15 mouse cellular contexts compared by ENCODE assay signal in genomic region chr6:91302337-91302736, GRCm38 (mm10).
DNase-seq lines count a peak whose midpoint lies in the region; ATAC-seq and TF ChIP-seq lines count a peak whose summit lies in the region.
"Had no signal": no experiment of that assay in that cellular context is flagged by ENCODE, and none has a peak within 500 bp of the region (broad histone marks: within the 10 kb centered on the region; RNA-seq: fewer than 3 reads in every experiment).

No protein-coding gene starts in this region.

- TF ChIP-seq CTCF in liver, postnatal 0 days (IDR thresholded peaks at IDR 0.05; ENCODE audit: low read depth): no peak

- no peak overlapping the region for H3K4me2 ChIP-seq in midbrain, embryonic 12.5 days (replicated peaks)
- no peak overlapping the region for H3K4me2 ChIP-seq in neural tube, embryonic 14.5 days (ENCODE audit: low read depth, low read length)
- H3K4me2 ChIP-seq in liver, postnatal 0 days (ENCODE audit: low read depth, low read length): no peak overlapping the region
- H3K4me2 ChIP-seq: intestine, embryonic 15.5 days; lung, embryonic 15.5 days had no signal

- peak; percentile 1 for DNase-seq in cerebellum, adult 11-12 months
- no peak for DNase-seq in cerebellum, adult 9-10 months
- DNase-seq in hindbrain, embryonic 10.5 days (ENCODE audit: low spot score): no peak
- no peak for DNase-seq in layer of hippocampus, postnatal 14 days (ENCODE audit: low spot score in 2 of 2)
- DNase-seq in spleen, postnatal 4 days (ENCODE audit: low spot score in 2 of 2): no peak
- no peak for DNase-seq in liver, postnatal 0 days
- DNase-seq: gastrocnemius, adult 2 months; heart, postnatal 10 days; kidney, postnatal 14 days; liver had no signal

- 77% methylated on average over 3 of the region's 3 CpGs for WGBS in hindbrain, embryonic 10.5 days
- WGBS in midbrain, embryonic 12.5 days: 75% methylated on average over 3 of the region's 3 CpGs
- WGBS in neural tube, embryonic 14.5 days: 62% methylated on average over 3 of the region's 3 CpGs
- WGBS in liver, postnatal 0 days (ENCODE audit: insufficient replicate concordance): 69% methylated on average over 3 of the region's 3 CpGs

- ATAC-seq in midbrain, embryonic 12.5 days (ENCODE audit: low FRiP score, low read depth): peak; percentile 39; the same call in 1 of the 2 replicates
- ATAC-seq in neural tube, embryonic 14.5 days (ENCODE audit: low read depth): peak; percentile 29
- ATAC-seq in liver, postnatal 0 days: no peak
- ATAC-seq: intestine, embryonic 15.5 days had no signal

- peak overlapping the region; percentile 87 for H3K27ac ChIP-seq in hindbrain, embryonic 10.5 days
- H3K27ac ChIP-seq in midbrain, embryonic 12.5 days (replicated peaks): peak overlapping the region; percentile 87
- H3K27ac ChIP-seq in neural tube, embryonic 14.5 days (ENCODE audit: low read depth, low read length): peak overlapping the region; percentile 85
- no peak overlapping the region for H3K27ac ChIP-seq in liver, postnatal 0 days (ENCODE audit: low read depth)
- H3K27ac ChIP-seq: gastrocnemius, adult 2 months; intestine, embryonic 15.5 days; lung, embryonic 15.5 days had no signal

- no peak for TF ChIP-seq EP300 in liver, postnatal 0 days (IDR thresholded peaks at IDR 0.05; ENCODE audit: low read depth)

- peaks cover 48% of the 10 kb centered on the region for H3K4me1 ChIP-seq in hindbrain, embryonic 10.5 days (replicated peaks)
- H3K4me1 ChIP-seq in midbrain, embryonic 12.5 days: peaks cover 39% of the 10 kb centered on the region
- H3K4me1 ChIP-seq in neural tube, embryonic 14.5 days (ENCODE audit: control insufficient read depth, insufficient read depth, low read length): peaks cover 22% of the 10 kb centered on the region
- no peaks in the 10 kb centered on the region for H3K4me1 ChIP-seq in liver, postnatal 0 days (ENCODE audit: insufficient read depth)
- H3K4me1 ChIP-seq: intestine, embryonic 15.5 days; megakaryocyte, embryonic 14.5 days had no signal

- no peak overlapping the region for H3K4me3 ChIP-seq in hindbrain, embryonic 10.5 days
- H3K4me3 ChIP-seq in midbrain, embryonic 12.5 days: no peak overlapping the region
- H3K4me3 ChIP-seq in neural tube, embryonic 14.5 days (ENCODE audit: low read depth, low read length): no peak overlapping the region
- H3K4me3 ChIP-seq in liver, postnatal 0 days (ENCODE audit: low read depth, low read length): no peak overlapping the region
- H3K4me3 ChIP-seq: gastrocnemius, adult 2 months; intestine, embryonic 15.5 days; lung, embryonic 15.5 days; megakaryocyte, embryonic 14.5 days had no signal

- H3K27me3 ChIP-seq in hindbrain, embryonic 10.5 days (ENCODE audit: insufficient read depth, poor library complexity, severe bottlenecking): peaks cover 14% of the 10 kb centered on the region
- H3K27me3 ChIP-seq in midbrain, embryonic 12.5 days: peaks cover 12% of the 10 kb centered on the region
- no peaks in the 10 kb centered on the region for H3K27me3 ChIP-seq in neural tube, embryonic 14.5 days (ENCODE audit: control insufficient read depth, insufficient read depth, low read length)
- no peaks in the 10 kb centered on the region for H3K27me3 ChIP-seq in liver, postnatal 0 days (ENCODE audit: insufficient read depth, low read length)
- H3K27me3 ChIP-seq: lung, embryonic 15.5 days had no signal

- H3K9me3 ChIP-seq in hindbrain, embryonic 10.5 days: no peaks in the 10 kb centered on the region
- no peaks in the 10 kb centered on the region for H3K9me3 ChIP-seq in midbrain, embryonic 12.5 days
- H3K9me3 ChIP-seq in neural tube, embryonic 14.5 days (ENCODE audit: control insufficient read depth, low read length): no peaks in the 10 kb centered on the region
- no peaks in the 10 kb centered on the region for H3K9me3 ChIP-seq in liver, postnatal 0 days (ENCODE audit: low read length)
- H3K9me3 ChIP-seq: intestine, embryonic 15.5 days; lung, embryonic 15.5 days; megakaryocyte, embryonic 14.5 days had no signal

- H3K36me3 ChIP-seq in hindbrain, embryonic 10.5 days: no peaks in the 10 kb centered on the region
- no peaks in the 10 kb centered on the region for H3K36me3 ChIP-seq in midbrain, embryonic 12.5 days
- no peaks in the 10 kb centered on the region for H3K36me3 ChIP-seq in neural tube, embryonic 14.5 days (ENCODE audit: control insufficient read depth, insufficient read depth, low read length)
- H3K36me3 ChIP-seq in liver, postnatal 0 days (replicated peaks; ENCODE audit: insufficient read depth, low read length): no peaks in the 10 kb centered on the region
- H3K36me3 ChIP-seq: intestine, embryonic 15.5 days; lung, embryonic 15.5 days had no signal

- H3K9ac ChIP-seq in midbrain, embryonic 12.5 days (replicated peaks): no peak overlapping the region
- no peak overlapping the region for H3K9ac ChIP-seq in neural tube, embryonic 14.5 days (replicated peaks; ENCODE audit: low read depth, low read length)
- H3K9ac ChIP-seq in liver, postnatal 0 days (replicated peaks): no peak overlapping the region
- H3K9ac ChIP-seq: intestine, embryonic 15.5 days; lung, embryonic 15.5 days had no signal
